Mouse (Mus musculus) spleen, adult 2 months (tissue): ENCODE data around the gene Xrra1.

Experiments used
- CTCF ChIP-seq: fragments of 200-500 bp; IDR thresholded peaks from 2 replicates; pipeline ENCODE4 v1.5.1; 2011; ENCODE audit warnings: mild to moderate bottlenecking, inconsistent platforms; ENCODE audit not compliant: insufficient read depth, insufficient read length, insufficient replicate concordance; ENCODE audit errors: extremely low read depth
- POLR2A ChIP-seq: fragments of 200-500 bp; IDR thresholded peaks from 2 replicates; pipeline ENCODE4 v1.6.1; 2011; ENCODE audit warnings: low read depth, low read length, inconsistent platforms

- TF ChIP-seq CTCF (no peak), POLR2A (no peak)
Measured at GRCm38 (mm10) chr7:99965020-99965841, 106.3 kb downstream of the Xrra1 start.
